Mouse (Mus musculus) kidney, postnatal 4 days (tissue): ENCODE results near the gene Tmem259.
"Not testable (repeated sequence)": the region's sequence is repeated elsewhere in the genome, so short reads cannot be mapped to it uniquely, and the experiment has no call there.

ENCODE experiments used
- DNase-seq, 2 experiments: peaks; one replicate each; pipeline ENCODE4 v3.0.0; 2021; ENCODE audit warnings: mixed read lengths in 2 of 2

The Tmem259 gene

DNA sequence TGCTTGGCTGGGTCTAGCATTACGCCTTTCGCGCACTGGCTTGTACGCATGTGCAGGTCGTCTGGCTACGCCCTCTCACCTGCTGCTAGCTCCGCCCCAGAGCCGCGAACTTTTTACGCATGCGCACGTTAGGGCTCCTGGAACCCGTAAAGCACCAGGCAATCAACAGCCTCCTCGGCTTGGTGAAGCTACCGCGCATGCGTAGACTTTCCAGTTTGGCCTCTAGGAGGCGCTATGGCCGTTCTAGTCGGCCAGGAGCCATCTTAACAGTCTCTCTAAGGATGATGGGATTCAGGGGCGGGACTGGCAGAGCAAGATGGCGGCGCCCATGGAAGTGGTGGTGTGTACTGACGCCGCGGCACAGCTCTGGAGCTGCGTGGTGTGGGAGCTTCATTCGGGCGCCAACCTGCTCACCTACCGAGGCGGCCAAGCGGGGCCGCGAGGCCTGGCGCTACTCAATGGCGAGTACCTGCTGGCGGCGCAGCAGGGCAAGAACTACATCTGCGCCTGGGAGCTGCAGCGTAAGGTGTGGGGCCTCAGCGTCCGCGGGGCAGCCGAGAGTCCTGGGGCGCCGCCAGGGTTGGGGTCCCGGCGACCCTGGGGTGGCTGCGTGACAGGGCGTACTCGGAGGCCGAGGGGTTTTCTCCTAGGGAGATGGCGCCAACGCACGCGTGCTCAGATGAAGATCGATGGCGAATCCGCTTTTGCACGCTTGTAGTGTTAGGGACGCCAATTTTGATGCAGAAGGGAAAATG is 24.1 kb downstream of the Tmem259 start, which contains the start of gene Wdr18:
Gene Wdr18 (plus strand): TSS at position 306 of the 755 bp plus-strand sequence.
- DNase-seq = peak; percentile 99

DNA sequence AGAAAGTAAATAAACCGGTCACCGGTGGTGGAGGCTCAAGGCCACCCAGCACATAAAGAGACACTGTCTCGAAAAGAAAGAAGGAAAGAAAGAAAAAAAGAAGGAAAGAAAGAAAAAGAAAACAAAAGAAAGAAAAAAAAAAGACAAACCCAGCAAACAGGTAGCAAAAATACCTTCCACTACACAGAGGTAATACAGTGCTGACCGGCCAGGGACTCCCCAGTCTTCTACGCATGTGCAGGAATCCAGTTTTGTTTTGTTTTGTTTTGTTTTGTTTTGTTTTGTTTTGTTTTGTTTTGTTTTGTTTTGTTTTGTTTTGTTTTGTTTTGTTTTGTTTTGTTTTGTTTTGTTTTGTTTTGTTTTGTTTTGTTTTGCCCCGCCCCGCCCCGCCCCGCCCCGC is 24.7 kb downstream of the Tmem259 start:
- DNase-seq = not testable (repeated sequence)

DNA sequence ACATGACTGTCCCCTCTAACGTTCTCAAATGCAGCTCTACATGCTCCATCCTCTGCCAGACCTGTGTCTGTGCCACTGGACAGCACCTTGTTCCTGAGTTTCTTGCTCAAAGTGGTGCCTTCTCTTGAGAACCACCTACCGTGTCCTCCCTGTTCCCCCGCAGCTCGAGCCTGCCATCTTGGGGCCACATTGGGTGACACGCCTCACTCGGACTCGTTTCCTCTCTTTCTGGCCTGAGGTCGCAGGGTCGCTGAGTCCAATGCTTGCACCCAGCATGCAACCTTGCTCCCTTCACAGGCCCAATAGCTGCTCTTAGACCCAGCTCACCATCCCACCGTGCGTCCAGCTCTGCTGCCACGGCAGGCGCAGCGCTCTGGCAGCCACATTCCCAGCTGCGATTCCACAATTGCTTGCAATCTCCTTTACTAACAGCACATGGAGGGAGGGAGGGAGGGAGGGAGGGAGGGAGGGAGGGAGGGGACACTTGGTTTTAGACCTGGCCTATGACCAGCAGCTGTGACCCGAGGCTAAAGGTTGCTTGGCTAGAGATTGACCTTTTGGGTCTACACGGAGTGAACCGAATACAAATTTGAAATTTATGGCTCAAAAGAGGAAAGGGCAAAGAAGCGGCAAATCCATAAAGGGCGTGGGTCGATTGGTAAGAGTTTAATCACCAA is 25.9 kb downstream of the Tmem259 start:
- DNase-seq = peak; percentile 93 to 94

DNA sequence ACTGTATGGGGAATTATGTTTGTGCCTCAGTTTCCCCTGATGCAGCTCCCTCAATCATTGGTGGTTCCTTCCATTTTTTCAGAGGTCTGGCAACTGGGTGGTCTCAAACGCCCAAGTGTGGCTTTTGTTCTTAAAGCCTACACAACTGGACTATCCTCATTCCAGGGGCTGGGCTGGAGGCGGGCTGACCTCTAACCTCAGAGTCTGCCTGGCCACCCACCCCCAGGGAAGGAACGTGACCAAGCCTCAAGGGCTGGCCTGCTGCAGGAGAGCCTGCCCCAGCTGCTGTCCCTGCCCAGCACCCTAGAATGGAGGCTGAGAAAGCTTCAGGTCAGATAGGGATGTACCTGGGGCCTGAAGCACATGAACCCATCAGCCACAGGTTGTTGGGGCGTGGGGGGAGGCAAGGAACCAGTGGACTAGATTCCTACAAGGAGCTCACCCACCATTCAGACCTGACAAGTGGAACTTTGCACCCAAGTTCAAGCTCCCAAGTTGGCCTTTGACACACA is 27.4 kb downstream of the Tmem259 start:
- no peak for DNase-seq

DNA sequence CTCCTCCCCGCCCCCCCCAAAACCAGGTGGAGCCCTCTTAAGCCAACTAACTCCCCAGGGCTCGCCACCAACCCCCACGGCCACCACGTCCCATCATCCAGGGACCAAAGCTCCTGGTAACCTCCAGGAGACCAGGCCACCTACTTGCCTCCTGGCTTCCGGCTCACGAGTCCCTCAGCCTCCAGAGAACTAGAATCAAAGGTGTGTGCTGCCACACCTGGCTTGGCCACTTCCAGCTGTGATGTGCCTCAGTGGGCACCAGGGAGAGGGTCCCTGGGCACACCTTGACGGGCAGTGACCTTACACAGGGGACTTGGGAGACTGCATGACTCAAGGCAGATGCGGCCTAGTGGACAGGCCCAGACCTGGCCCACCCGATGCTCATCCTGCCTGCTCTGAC is 28.4 kb downstream of the Tmem259 start:
- DNase-seq = no peak

DNA sequence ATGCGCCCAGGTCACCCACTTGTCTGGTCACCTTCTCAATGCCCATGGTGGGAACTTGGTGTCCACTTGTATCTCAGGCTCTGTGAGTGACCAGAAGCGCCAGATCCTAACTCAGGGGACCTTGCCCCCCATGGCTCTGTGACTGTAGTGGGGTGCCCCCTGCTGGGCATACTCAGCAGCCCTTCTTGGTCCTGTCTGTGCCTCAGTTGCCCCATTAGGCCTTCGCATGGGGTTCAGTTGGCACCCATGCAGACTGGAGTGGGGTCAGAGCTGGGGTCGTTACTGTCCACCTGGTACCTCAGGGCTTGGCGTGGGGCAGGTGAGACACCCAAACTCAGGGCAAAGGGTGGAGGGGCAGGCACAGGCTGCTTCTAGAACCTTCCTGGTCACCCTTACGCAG is 30.2 kb downstream of the Tmem259 start:
- peak; percentile 70 for DNase-seq

DNA sequence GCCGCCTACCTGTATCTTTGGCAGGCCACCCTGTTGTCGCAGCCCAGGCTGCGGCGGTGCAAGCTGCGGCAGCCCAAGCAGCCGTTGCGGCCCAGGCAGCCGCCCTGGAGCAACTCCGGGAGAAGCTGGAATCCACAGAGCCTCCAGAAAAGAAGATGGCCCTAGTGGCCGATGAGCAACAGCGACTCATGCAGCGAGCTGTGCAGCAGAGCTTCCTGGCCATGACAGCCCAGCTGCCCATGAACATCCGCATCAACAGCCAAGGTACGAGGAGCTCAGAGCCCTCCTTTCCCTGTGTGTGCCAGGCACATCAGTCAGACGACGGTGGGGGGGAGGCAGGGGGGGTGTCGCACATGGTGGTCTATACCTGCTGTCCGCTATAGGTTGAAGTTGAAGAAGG is 33.5 kb downstream of the Tmem259 start:
- no peak for DNase-seq

DNA sequence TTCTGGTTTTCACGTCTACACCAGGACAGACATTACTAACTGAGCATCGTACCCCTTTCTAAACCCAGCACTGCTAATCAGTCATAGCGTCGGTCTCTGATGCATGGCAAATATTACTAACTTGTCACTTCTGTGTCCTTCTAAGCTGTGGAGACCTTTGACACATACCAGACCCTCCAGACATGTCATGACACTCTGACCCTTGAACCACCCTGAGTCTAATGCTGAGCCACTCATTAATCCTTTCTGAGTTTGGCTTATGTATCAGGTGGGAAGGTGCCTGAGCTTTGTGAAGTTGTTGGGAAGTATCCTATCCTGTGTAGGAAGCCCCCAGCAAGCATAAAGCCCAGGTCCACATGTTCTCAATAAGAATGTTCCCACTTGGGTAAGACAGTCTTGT is 34.3 kb downstream of the Tmem259 start:
- DNase-seq = no peak

DNA sequence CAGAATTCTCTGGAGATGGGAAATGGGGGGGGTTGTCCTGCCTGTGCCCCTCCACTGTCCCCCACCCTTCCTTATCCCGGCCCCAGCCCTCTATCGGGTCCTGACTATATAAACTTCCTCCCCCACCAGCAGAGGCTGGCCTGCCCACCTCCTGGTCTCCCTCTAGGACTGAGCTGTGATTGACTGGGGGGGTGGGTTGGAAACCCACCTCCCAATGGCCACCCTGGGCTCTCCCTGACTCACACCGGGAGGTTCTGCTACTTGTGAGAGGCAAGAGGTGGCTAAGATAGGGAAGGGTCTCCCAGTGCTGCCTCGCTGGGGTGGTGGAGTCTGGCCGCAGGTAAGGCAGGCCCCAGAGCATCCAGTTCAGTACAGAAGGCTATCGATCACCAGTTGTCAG is 36.6 kb downstream of the Tmem259 start:
- no peak for DNase-seq

DNA sequence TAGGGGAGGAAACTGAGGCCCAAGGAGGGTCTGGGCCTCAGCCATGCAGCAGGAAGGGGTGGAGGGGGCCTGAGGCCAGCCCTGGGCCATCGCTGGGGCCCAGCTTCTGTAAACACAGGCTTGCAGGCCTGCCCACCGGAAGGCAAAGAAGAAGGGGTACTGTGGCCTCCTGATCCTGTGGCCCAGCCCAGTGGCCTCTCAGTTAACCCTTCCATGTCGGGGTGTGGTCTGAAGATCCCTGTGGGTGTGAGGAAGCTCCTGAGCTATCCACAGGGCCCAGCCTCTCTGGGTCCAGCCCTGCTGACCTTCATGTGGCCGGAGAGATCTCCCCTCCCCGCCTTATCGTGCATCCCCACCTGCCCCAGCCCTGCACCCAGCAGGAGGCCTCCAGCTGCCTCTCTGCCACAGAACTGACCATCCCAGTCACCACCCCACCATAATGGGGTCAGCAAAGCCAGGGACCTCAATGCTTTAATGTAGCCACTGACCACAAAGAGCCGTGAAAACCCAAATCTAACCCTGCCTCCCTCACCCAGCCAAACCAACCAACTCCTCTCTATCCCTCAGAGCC is 37.3 kb downstream of the Tmem259 start:
- DNase-seq = peak; percentile 21 to 32

DNA sequence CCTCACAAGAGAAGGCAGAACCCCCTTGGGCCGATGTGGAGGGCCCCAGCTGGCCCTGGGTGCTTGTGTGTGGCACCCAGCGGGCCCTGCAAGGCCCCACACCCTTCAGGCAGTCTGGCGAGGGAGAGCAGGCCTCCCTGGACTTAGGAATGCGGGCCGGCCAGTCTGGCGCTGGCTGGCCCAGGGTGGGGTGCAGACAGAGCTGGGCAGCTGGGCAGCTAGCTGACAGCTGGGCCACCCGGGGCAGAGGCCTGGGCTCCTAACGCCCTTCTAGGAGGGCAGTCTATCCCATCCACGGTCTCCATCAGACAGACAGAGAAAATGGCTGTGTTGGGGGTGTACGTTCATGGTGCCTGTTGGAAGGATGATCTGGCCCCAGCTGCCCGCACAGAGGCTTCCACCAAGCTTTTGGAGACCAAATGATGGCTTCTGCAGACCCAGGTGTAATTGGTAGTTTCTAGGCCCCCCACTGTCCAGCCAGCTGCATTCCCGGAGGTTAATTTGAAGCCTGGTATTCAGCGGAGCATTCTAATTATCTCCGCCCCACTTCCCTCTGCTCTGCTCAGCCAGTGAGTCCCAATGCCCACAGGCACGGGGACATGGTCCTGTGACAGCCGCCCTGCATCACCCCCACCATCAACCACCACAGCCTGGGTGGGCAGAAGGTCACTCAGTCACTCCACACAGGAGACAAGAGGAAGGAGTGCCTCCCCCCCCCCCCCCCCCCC is 38.5 kb downstream of the Tmem259 start:
- DNase-seq = peak; percentile 68 to 82

DNA sequence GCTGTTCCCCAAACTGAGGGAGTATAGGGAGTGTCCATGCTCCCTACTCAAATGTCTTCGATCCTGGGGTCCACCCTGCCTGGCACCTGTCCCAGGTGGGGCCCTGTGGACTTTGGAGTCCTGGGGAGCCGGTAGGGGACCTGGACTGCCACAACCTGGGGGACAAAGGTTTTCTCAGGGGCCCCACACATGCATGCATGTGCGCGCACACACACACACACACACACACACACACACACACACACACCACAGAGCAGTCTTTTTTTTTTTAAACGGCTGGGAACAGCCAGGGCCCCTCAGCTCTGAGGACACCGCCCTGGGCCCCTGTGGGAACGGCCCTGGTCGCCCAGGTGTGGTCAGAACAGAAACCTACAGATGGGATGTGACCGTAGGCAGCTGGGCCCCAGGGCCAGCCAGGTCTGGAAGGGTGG is 40.6 kb downstream of the Tmem259 start:
- peak; percentile 22 to 32 for DNase-seq

DNA sequence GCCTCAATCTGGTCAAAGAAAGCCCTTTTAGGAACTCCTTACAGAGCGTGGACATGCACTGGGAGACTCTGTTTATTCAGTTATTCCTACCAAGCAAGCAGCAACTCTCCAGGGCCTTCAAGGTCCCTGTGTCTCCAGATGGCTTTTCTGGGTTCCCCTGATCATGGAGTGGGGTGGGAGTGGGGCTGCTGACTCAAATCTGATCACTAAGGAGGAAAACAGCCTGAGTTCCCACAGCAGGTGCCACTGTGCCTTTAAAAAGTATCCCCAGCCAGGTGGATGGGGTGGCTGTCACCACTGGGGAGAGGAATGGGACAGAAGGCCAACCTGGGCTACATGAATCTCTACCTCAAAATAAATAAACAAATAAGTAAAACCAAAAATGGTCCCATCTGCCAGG is 41.1 kb downstream of the Tmem259 start:
- DNase-seq = peak in 1 of 2 experiments; percentile 3

DNA sequence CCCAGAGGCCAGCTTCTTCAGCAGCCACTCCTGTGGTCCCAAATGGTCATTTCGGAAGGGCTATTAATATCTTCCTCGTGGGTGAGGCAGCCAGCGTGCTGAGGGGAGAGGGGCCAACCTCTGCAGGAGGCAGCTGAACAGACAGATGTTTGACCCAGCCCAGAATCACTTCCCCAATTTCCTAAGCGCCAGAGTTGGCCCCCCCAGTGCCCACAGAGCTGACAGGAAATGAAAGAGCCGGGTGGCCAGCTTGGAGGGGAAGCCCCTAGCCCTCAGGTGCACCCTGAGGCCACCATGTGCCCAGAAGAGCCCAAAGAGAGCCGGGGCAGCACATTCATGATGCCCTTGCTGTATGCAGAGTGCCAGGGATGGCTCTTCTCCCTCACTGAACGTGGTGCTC is 43.4 kb downstream of the Tmem259 start:
- DNase-seq = peak in 1 of 2 experiments; percentile 43

DNA sequence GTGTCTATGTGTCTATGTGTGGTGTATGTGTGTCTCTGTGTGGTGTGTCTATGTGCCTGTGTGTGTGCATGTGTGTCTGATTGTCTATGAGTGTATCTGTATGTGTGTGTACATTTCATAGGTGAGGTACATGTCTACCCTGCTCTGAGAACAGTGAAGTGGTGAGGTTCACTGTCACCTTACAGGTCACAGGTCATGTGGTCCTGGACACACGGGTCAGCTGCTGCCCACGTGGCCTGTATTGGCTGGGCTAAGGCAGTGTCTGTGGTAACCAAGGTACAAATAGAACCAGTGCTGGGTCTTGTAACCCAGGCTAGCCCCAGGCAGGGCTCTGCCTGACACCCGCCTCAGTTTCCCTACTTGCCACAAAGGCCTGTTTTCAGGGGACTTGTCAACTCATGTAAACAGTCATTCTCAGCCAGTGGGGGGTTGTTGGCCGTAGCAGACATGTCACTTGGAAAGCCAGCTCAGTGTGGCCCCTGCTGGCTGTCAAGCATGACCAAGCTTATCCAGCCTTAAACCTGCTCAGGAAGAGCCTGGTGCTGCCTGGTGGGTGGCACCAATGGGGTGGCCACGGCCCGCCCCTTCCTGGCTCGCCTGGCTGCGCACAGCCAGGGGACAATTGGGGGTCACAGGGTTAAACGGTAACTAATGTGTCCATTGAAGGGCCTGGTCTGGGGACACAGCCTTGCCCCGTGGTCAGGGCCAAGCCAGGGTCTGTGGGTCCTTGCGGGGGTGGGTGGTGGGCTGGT is 46.2 kb downstream of the Tmem259 start:
- peak; percentile 62 to 77 for DNase-seq

DNA sequence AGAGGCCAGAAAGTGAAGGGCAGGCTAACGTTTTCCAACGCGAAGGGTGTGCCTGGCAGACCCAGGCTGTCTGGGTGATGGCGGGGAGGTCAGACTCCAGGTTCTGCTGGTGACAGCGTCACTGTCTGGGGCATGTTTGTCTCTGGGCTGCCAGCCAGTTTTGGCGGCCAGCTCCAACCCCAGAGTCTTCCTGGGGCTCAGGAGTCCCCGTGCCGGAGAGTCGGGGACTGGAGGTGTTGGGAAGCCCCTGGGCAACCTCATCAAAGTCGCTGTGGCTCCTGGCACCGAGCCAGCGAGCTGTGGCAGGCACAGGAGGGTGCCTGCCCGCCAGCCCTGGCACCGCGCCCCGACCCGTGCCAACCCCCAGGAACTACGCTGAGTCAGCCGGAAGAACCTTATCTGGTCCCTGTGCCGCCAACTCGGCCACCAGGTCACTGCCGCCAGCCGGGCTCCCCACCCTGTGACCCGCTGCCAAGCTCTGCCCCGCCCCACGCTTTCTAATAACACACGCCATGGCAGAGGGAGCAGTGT is 47.2 kb downstream of the Tmem259 start:
- peak; percentile 69 to 81 for DNase-seq

DNA sequence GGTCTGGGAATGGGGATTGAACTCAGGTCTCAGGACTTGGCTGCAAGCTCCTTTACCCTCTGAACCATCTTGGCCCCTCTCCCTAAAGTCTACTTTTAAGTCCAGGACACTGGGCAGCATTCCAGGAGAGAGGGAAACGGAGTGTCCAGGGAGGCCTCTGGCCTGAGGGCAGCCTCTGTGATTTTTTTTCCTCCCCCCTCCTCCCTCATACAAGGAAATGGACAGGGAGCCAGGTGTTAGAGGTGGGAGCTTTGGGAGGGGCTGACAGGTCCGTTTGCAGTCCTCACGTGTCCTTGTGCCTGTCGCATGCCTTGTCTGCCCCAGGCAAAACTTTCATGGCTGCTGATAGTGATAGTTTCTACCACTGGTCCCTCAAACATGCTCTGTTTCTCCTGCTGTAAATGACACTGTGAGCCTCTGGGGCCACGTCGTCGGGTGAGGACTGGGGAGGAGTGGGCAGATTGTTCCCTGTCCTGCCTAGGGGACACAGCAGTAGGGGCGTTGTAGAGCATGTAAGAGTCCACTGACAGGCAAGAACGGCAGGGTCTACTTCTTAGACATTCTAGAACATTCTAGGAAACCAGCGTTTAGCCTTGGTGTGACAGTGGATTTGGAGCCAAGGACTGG is 47.7 kb downstream of the Tmem259 start:
- DNase-seq = peak; percentile 49 to 68

DNA sequence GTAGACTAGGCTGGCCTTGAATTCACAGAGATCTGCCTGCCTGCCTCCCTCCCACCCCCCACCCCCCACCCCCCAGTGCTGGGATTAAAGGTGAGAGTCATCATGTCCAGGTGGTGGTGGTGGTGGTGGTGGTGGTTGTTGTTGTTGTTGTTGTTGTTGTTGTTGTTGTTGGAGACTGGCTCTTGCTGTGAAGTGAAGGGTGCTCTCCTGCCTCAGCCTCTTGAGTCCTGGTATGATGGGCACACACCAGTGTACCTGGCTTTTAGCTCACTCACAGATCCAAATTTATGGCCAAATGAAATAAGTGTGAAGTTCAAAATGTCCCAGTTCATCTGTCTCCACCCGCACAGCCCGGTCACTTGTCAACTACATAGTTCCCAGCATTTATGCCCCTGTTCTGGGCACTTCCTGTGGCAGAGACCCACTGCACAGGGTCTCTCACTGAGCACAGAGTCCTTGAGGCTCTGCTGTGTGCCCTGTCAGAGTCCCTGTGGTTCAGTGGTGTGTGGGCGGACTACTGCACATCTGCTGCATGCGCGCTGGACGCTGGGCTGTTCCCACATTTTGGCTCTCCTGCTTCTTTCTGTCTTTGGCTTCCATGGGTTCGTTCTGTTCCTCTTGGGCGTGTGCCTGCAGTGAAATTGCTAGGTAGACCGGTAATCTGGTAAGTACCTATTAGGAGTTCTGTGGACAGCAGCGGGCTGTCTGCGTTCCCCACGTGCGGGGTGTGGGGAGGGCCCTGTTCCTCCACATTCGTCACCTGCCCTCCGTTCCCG is 49.1 kb downstream of the Tmem259 start:
- peak; percentile 17 to 39 for DNase-seq

DNA sequence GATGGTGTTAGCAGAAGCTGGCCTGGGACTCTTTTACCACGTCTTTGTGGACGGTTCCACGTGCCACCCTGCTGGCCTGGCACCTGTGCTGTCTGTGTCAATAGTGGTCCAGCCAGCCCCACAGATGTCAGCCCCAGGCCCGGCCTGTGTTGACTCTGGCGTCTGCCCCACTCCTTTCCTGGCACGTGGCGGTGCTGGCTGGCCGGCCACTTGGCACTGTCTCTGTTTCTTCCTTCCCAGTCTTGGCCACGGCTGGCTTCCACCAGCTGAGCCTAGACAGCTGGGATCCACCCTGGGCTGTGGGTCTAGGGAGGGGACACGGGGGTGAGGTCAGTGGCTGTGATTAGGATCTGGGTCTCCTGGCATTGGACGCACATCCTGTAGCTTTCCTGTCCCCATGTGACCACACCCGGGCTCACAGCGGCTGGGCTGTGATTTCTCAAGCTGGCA is 49.8 kb downstream of the Tmem259 start:
- DNase-seq = peak; percentile 80 to 88

DNA sequence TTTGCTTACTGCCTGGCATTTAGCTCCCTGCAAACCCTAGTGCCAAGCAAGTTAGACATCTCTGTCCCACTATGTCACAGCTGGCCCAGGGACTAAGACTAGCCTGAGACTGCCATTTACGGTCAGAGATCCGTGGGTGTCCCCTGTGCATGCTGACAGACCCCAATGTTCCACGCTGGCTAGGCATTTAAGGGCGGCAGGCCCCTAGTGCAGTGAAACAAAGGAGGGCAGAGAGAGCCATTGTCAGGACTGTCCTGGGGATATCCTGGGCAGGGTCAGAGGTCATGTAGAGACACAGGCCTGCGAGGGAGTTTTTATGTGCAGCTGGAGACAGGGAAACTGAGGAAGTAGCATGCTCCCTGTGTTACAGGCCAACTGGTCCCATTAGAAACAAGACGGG is 50.3 kb downstream of the Tmem259 start:
- no peak for DNase-seq
